10 mouse cellular contexts compared by ENCODE assay signal in genomic region chr6:122784866-122785265, GRCm38 (mm10). TPM values are rescaled to one million over a fixed set of nuclear protein-coding genes. Genes with fewer than 3 reads are reported as not detected.
DNase-seq lines count a peak whose midpoint lies in the region; ATAC-seq and TF ChIP-seq lines count a peak whose summit lies in the region.
"Had no signal": no experiment of that assay in that cellular context is flagged by ENCODE, and none has a peak within 500 bp of the region (broad histone marks: within the 10 kb centered on the region; RNA-seq: fewer than 3 reads in every experiment).

No protein-coding gene starts in this region.

- no peaks in the 10 kb centered on the region for H3K9me3 ChIP-seq in heart, postnatal 0 days (replicated peaks; ENCODE audit: control insufficient read depth, low read length)
- no peaks in the 10 kb centered on the region for H3K9me3 ChIP-seq in midbrain, postnatal 0 days (ENCODE audit: low read length)
- no peaks in the 10 kb centered on the region for H3K9me3 ChIP-seq in midbrain, embryonic 10.5 days (replicated peaks)
- H3K9me3 ChIP-seq: neural tube, embryonic 12.5 days had no signal

- WGBS in heart, postnatal 0 days, result 98% methylated on average over 3 of the region's 3 CpGs
- 98% methylated on average over 3 of the region's 3 CpGs for WGBS in midbrain, postnatal 0 days
- WGBS in midbrain, embryonic 10.5 days, result 87% methylated on average over 3 of the region's 3 CpGs

- H3K27ac ChIP-seq in heart, postnatal 0 days (ENCODE audit: low read depth), result no peak overlapping the region
- H3K27ac ChIP-seq in midbrain, postnatal 0 days (ENCODE audit: low read depth, low read length), result no peak overlapping the region
- H3K27ac ChIP-seq in midbrain, embryonic 10.5 days (replicated peaks), result no peak overlapping the region
- H3K27ac ChIP-seq: neural tube, embryonic 12.5 days had no signal

- no peaks in the 10 kb centered on the region for H3K27me3 ChIP-seq in heart, postnatal 0 days (ENCODE audit: control insufficient read depth, insufficient read depth, low read length)
- H3K27me3 ChIP-seq in midbrain, postnatal 0 days (ENCODE audit: insufficient read depth, low read length), result no peaks in the 10 kb centered on the region
- no peaks in the 10 kb centered on the region for H3K27me3 ChIP-seq in midbrain, embryonic 10.5 days (ENCODE audit: low read depth, poor library complexity, severe bottlenecking)
- H3K27me3 ChIP-seq: neural tube, embryonic 12.5 days had no signal

- H3K4me2 ChIP-seq in heart, postnatal 0 days (ENCODE audit: low read depth, low read length), result no peak overlapping the region
- H3K4me2 ChIP-seq in midbrain, postnatal 0 days (ENCODE audit: low read depth, low read length, poor library complexity, severe bottlenecking), result no peak overlapping the region
- H3K4me2 ChIP-seq: neural tube, embryonic 12.5 days had no signal

- H3K4me1 ChIP-seq in heart, postnatal 0 days (ENCODE audit: control insufficient read depth, insufficient read depth), result no peaks in the 10 kb centered on the region
- H3K4me1 ChIP-seq in midbrain, postnatal 0 days (ENCODE audit: insufficient read depth, low read length), result no peaks in the 10 kb centered on the region
- no peaks in the 10 kb centered on the region for H3K4me1 ChIP-seq in midbrain, embryonic 10.5 days
- H3K4me1 ChIP-seq: neural tube, embryonic 12.5 days had no signal

- no peaks in the 10 kb centered on the region for H3K36me3 ChIP-seq in heart, postnatal 0 days (replicated peaks; ENCODE audit: control insufficient read depth, insufficient read depth, low read length)
- no peaks in the 10 kb centered on the region for H3K36me3 ChIP-seq in midbrain, postnatal 0 days (ENCODE audit: insufficient read depth, low read length)
- H3K36me3 ChIP-seq in midbrain, embryonic 10.5 days, result no peaks in the 10 kb centered on the region
- H3K36me3 ChIP-seq: neural tube, embryonic 12.5 days had no signal

- no peak for DNase-seq in heart, postnatal 0 days (ENCODE audit: low spot score)
- no peak for DNase-seq in heart, adult 11 months
- DNase-seq in midbrain, postnatal 0 days (ENCODE audit: low spot score), result peak; percentile 32
- no peak for DNase-seq in midbrain, embryonic 10.5 days (ENCODE audit: low spot score)
- DNase-seq in ZHBTc4 (ENCODE audit: low read depth, low spot score), result peak; percentile 85
- peak; percentile 43 for DNase-seq in thymus, postnatal 0 days (ENCODE audit: low spot score)
- DNase-seq in ovary, postnatal 10 days (ENCODE audit: low spot score), result no peak
- DNase-seq: lung, postnatal 10 days had no signal

- no peak for TF ChIP-seq EP300 in heart, postnatal 0 days (IDR thresholded peaks at IDR 0.05; ENCODE audit: low read depth)

- ATAC-seq in heart, postnatal 0 days (ENCODE audit: insufficient read depth, low read depth), result no peak
- no peak for ATAC-seq in midbrain, postnatal 0 days (ENCODE audit: low FRiP score)
- ATAC-seq in activated CD4-positive, CD25-positive, alpha-beta regulatory T cell, adult 4 months, result no peak

- TF ChIP-seq CTCF in heart, postnatal 0 days (IDR thresholded peaks at IDR 0.05; ENCODE audit: low read depth), result peak; percentile 31; the same call in 1 of the 2 replicates
- TF ChIP-seq CTCF in midbrain, postnatal 0 days (IDR thresholded peaks at IDR 0.05), result peak; percentile 60

- H3K9ac ChIP-seq in heart, postnatal 0 days (replicated peaks; ENCODE audit: low read depth, low read length), result no peak overlapping the region
- H3K9ac ChIP-seq in midbrain, postnatal 0 days (replicated peaks; ENCODE audit: low read length, poor library complexity, severe bottlenecking), result no peak overlapping the region
- H3K9ac ChIP-seq: neural tube, embryonic 12.5 days had no signal

- H3K4me3 ChIP-seq in heart, postnatal 0 days (ENCODE audit: low read depth, low read length), result no peak overlapping the region
- H3K4me3 ChIP-seq in midbrain, postnatal 0 days (ENCODE audit: low read depth, low read length), result no peak overlapping the region
- no peak overlapping the region for H3K4me3 ChIP-seq in midbrain, embryonic 10.5 days
- H3K4me3 ChIP-seq: neural tube, embryonic 12.5 days had no signal

RNA-seq across cellular contexts. Expression of gene Slc2a3, which starts 16.6 kb away (rescaled TPM):
- total RNA-seq in heart, postnatal 0 days (2014; rRNA removed; ENCODE audit: low replicate concordance), result 21.4 and 21.6 TPM in 2 replicates
- 1.7 and 1.8 TPM in 2 replicates for polyA plus RNA-seq in heart, postnatal 0 days (2015; fragmentation: Nextera tagmentation; extraction: Ambion mirVana)
- total RNA-seq in midbrain, postnatal 0 days (2014; rRNA removed), result 96.0 and 129 TPM in 2 replicates
- polyA plus RNA-seq in midbrain, postnatal 0 days (2015; fragmentation: Nextera tagmentation; extraction: Ambion mirVana), result 48.4 and 50.1 TPM in 2 replicates
- polyA plus RNA-seq in midbrain, embryonic 10.5 days (2016; fragmentation: Nextera tagmentation; extraction: Ambion mirVana), result 42.0 and 63.0 TPM in 2 replicates
- 12.8 and 13.0 TPM in 2 replicates for polyA plus RNA-seq in thymus, postnatal 0 days (2015; fragmentation: Nextera tagmentation; extraction: Ambion mirVana)
- polyA plus RNA-seq in activated CD4-positive, CD25-positive, alpha-beta regulatory T cell, adult 4 months (2017; shearing (Covaris generic)), result 10 to 100 TPM; 64.2 to 69.4 TPM

RNA-seq across cellular contexts. Expression of gene Foxj2, which starts 34.8 kb away (rescaled TPM):
- 17.8 TPM in 2 replicates for total RNA-seq in heart, postnatal 0 days (2014; rRNA removed; ENCODE audit: low replicate concordance)
- polyA plus RNA-seq in heart, postnatal 0 days (2015; fragmentation: Nextera tagmentation; extraction: Ambion mirVana), result 4.4 and 4.5 TPM in 2 replicates
- total RNA-seq in midbrain, postnatal 0 days (2014; rRNA removed), result 24.4 and 27.2 TPM in 2 replicates
- polyA plus RNA-seq in midbrain, postnatal 0 days (2015; fragmentation: Nextera tagmentation; extraction: Ambion mirVana), result 8.6 and 8.8 TPM in 2 replicates
- polyA plus RNA-seq in midbrain, embryonic 10.5 days (2016; fragmentation: Nextera tagmentation; extraction: Ambion mirVana), result 2.0 and 2.4 TPM in 2 replicates
- polyA plus RNA-seq in thymus, postnatal 0 days (2015; fragmentation: Nextera tagmentation; extraction: Ambion mirVana), result 3.0 and 3.2 TPM in 2 replicates
- polyA plus RNA-seq in activated CD4-positive, CD25-positive, alpha-beta regulatory T cell, adult 4 months (2017; shearing (Covaris generic)), result 1 to 10 TPM; 6.6 to 8.7 TPM

Comparison
In these comparisons a context has a peak if more than half of its experiments do, and no peak if none do; other contexts are left out.
1. DNase-seq: peak in midbrain, postnatal 0 days (single experiment), ZHBTc4 (single experiment) and thymus, postnatal 0 days (single experiment); none in heart, postnatal 0 days (single experiment), heart, adult 11 months (single experiment), midbrain, embryonic 10.5 days (single experiment) and ovary, postnatal 10 days (single experiment).